In the genomic region with DNA sequence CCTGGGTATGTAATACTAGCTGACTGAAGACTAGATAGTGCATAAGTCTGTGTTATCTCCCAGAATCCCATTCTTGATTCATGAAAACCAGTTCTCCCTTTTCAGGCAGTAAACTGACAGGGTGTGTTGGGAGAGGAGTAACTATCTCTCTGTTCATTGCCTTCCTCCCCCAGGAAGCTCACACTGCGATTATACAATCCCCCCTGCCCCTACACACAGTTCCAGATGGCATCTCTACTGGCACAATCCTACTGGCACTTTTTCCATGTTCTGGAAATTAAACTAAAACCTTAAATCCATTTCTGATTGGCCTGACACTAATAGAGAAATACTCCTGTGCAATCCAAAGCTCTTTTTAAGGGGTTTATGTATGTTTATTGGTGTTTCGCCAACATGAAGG, we compare ENCODE assay signal across 28 mouse cellular contexts.
DNase-seq lines count a peak whose midpoint lies in the region; ATAC-seq and TF ChIP-seq lines count a peak whose summit lies in the region.
"Had no signal": no experiment of that assay in that cellular context is flagged by ENCODE, and none has a peak within 500 bp of the region (broad histone marks: within the 10 kb centered on the region; RNA-seq: fewer than 3 reads in every experiment).

No protein-coding gene starts in this region.

- H3K9me3 ChIP-seq in lung, postnatal 0 days (ENCODE audit: low read length), result no peaks in the 10 kb centered on the region
- H3K9me3 ChIP-seq: embryonic facial prominence, embryonic 10.5 days; embryonic facial prominence, embryonic 13.5 days; forebrain, embryonic 12.5 days; forebrain, embryonic 15.5 days; heart, embryonic 12.5 days; heart, embryonic 15.5 days had no signal

- peak; percentile 48 for DNase-seq in layer of hippocampus, adult 11-12 months (ENCODE audit: low spot score)
- DNase-seq in layer of hippocampus, postnatal 25 days (ENCODE audit: extremely low spot score in 1 of 2, low spot score in 1 of 2), result no peak
- DNase-seq in right cerebral cortex, adult 18-20 months, result peak; percentile 48
- no peak for DNase-seq in right cerebral cortex, postnatal 25 days
- DNase-seq in layer of hippocampus, adult 9-11 months, result peak; percentile 73
- DNase-seq in lung, postnatal 0 days (ENCODE audit: low spot score), result no peak
- DNase-seq: adrenal gland, adult 2 months; adrenal gland, postnatal 14 days; cerebellum, adult 11-12 months; cerebellum, adult 8-10 months; cerebellum, postnatal 10 days; cerebellum, postnatal 36 days; embryo, embryonic 11 days; gastrocnemius, adult 2 months; gastrocnemius, postnatal 14 days; heart, adult 18-20 months; heart, postnatal 10 days; heart, postnatal 36 days had no signal

- H3K27ac ChIP-seq in lung, postnatal 0 days (ENCODE audit: low read length), result no peak overlapping the region
- H3K27ac ChIP-seq: embryonic facial prominence, embryonic 10.5 days; embryonic facial prominence, embryonic 13.5 days; forebrain, embryonic 12.5 days; forebrain, embryonic 15.5 days; gastrocnemius, adult 2 months; heart, embryonic 15.5 days; hindbrain, embryonic 14.5 days; hindbrain, postnatal 0 days had no signal

- WGBS in lung, postnatal 0 days, result 67% methylated on average over 2 of the region's 2 CpGs

- no peak for TF ChIP-seq EP300 in lung, postnatal 0 days (IDR thresholded peaks at IDR 0.05)

- H3K27me3 ChIP-seq in lung, postnatal 0 days (replicated peaks; ENCODE audit: insufficient read depth, low read length), result peaks cover 26% of the 10 kb centered on the region

- no peaks in the 10 kb centered on the region for H3K36me3 ChIP-seq in lung, postnatal 0 days (ENCODE audit: insufficient read depth, low read length)
- H3K36me3 ChIP-seq: embryonic facial prominence, embryonic 10.5 days; embryonic facial prominence, embryonic 13.5 days; forebrain, embryonic 12.5 days; forebrain, embryonic 15.5 days; heart, embryonic 12.5 days; heart, embryonic 15.5 days had no signal

- ATAC-seq in lung, postnatal 0 days, result no peak
- ATAC-seq: CD4-positive, CD25-positive, alpha-beta regulatory T cell, adult 4 months; forebrain, embryonic 15.5 days; hindbrain, postnatal 0 days had no signal

- no peak overlapping the region for H3K4me3 ChIP-seq in lung, postnatal 0 days (ENCODE audit: low read depth, low read length)
- H3K4me3 ChIP-seq: embryonic facial prominence, embryonic 10.5 days; embryonic facial prominence, embryonic 13.5 days; erythroblast, embryonic 14.5 days; forebrain, embryonic 12.5 days; forebrain, embryonic 15.5 days; gastrocnemius, adult 2 months; heart, embryonic 12.5 days; heart, embryonic 15.5 days had no signal

- H3K4me2 ChIP-seq in lung, postnatal 0 days (replicated peaks; ENCODE audit: low read depth, low read length), result no peak overlapping the region
- H3K4me2 ChIP-seq: embryonic facial prominence, embryonic 13.5 days; forebrain, embryonic 12.5 days; forebrain, embryonic 15.5 days; heart, embryonic 12.5 days; heart, embryonic 15.5 days; hindbrain, embryonic 14.5 days had no signal

- no peaks in the 10 kb centered on the region for H3K4me1 ChIP-seq in lung, postnatal 0 days (ENCODE audit: insufficient read depth, low read depth, low read length)

- no peak for TF ChIP-seq CTCF in lung, postnatal 0 days (IDR thresholded peaks at IDR 0.05)

- no peak overlapping the region for H3K9ac ChIP-seq in lung, postnatal 0 days (replicated peaks; ENCODE audit: low read depth)
- H3K9ac ChIP-seq: embryonic facial prominence, embryonic 13.5 days; forebrain, embryonic 12.5 days; forebrain, embryonic 15.5 days; heart, embryonic 12.5 days; heart, embryonic 15.5 days; hindbrain, embryonic 14.5 days had no signal

Comparison
In these comparisons a context has a peak if more than half of its experiments do, and no peak if none do; other contexts are left out.
1. DNase-seq: peak in layer of hippocampus, adult 11-12 months (single experiment), right cerebral cortex, adult 18-20 months (single experiment) and layer of hippocampus, adult 9-11 months (single experiment); none in layer of hippocampus, postnatal 25 days (0 of 2), right cerebral cortex, postnatal 25 days (single experiment) and lung, postnatal 0 days (single experiment).